Mouse (Mus musculus) embryonic facial prominence, embryonic 12.5 days (tissue): Measurements from ENCODE around the gene Tmem183a. TPM values are rescaled to one million over a fixed set of nuclear protein-coding genes. Genes with fewer than 3 reads are reported as not detected.
A peak's percentile ranks its signal among the peaks of the same experiment; 100 is the strongest.

ENCODE experiments used
- ATAC-seq: fragments of 200-750 bp; cut with Nextera tagmentation; 2 replicates; pipeline ENCODE4 v1.8.0; 2017; ENCODE audit not compliant: insufficient number of reproducible peaks, insufficient read depth, low FRiP score, low TSS enrichment
- H3K27ac ChIP-seq: fragments of 300-500 bp; sonication (generic); 2 replicates; pipeline ENCODE4 v1.5.1; 2016; ENCODE audit warnings: mild to moderate bottlenecking
- H3K27me3 ChIP-seq: fragments of 300-500 bp; sonication (generic); 2 replicates; pipeline ENCODE4 v1.6.1; 2016; ENCODE audit warnings: mild to moderate bottlenecking, moderate library complexity
- H3K36me3 ChIP-seq: fragments of 300-500 bp; sonication (generic); 2 replicates; pipeline ENCODE4 v1.6.1; 2016; ENCODE audit warnings: mild to moderate bottlenecking
- H3K4me1 ChIP-seq: fragments of 300-500 bp; sonication (generic); 2 replicates; pipeline ENCODE4 v1.6.1; 2016
- H3K4me2 ChIP-seq: fragments of 300-500 bp; sonication (generic); replicated peaks from 2 replicates; pipeline ENCODE4 v1.6.1; 2016; ENCODE audit warnings: mild to moderate bottlenecking, moderate library complexity
- H3K4me3 ChIP-seq: fragments of 300-500 bp; sonication (generic); 2 replicates; pipeline ENCODE4 v1.5.1; 2016; ENCODE audit warnings: mild to moderate bottlenecking
- H3K9ac ChIP-seq: fragments of 300-500 bp; sonication (generic); 2 replicates; pipeline ENCODE4 v1.6.1; 2016; ENCODE audit warnings: mild to moderate bottlenecking, moderate library complexity
- H3K9me3 ChIP-seq: fragments of 300-500 bp; sonication (generic); 2 replicates; pipeline ENCODE4 v1.6.1; 2016; ENCODE audit warnings: mild to moderate bottlenecking, moderate library complexity
- WGBS: fragments of 180-500 bp; shearing (Covaris S2); methylation state at CpG from one replicate; pipeline ENCODE4 v1.1.7; 2016; 5-methylcytosine and 5-hydroxymethylcytosine counted together
- polyA plus RNA-seq: library from polyadenylated mRNA; unstranded; fragments of >200 nt; fragmentation: Nextera tagmentation; extraction: Ambion mirVana; gene quantifications from 2 replicates; pipeline ENCODE4 v1.2.1, GENCODE M21; 2016

The Tmem183a gene
- 102 and 105 TPM in 2 replicates for polyA plus RNA-seq

DNA sequence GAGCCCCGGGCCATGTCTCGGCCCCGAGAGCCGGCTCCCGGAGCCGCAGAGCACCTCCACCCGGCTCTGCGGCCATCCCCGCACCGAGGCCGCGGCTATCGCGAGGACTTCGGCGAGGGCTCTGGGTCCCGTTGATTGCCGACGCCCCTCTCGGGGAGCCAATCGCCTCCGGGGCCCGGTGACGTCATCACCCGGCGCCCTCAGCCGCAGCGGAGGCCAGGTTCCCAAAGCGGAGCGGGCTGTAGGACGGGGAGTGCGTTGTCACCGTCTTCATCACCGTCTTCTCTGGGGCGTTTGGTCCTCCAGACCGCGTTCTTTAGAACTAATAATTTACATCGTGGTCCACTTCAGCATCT, at the start of gene Tmem183a:
Tmem183a (minus strand) TSS at position 123 of the 356 bp plus-strand sequence.
- H3K36me3 ChIP-seq = peaks cover 25% of the 10 kb centered on the region
- H3K4me3 ChIP-seq = peak within 1 kb of the TSS; percentile 82
- WGBS = under 1% methylated on average over 38 of the region's 38 CpGs
- H3K9ac ChIP-seq = peak within 1 kb of the TSS; percentile 90
- peak within 1 kb of the TSS; percentile 75 for H3K4me2 ChIP-seq
- peak within 1 kb of the TSS; percentile 72 for H3K27ac ChIP-seq
- no peaks in the 10 kb centered on the region for H3K9me3 ChIP-seq
- H3K27me3 ChIP-seq = no peaks in the 10 kb centered on the region
- ATAC-seq = peak; percentile 96
- H3K4me1 ChIP-seq = peaks cover 10% of the 10 kb centered on the region; the same call in 1 of the 2 replicates

DNA sequence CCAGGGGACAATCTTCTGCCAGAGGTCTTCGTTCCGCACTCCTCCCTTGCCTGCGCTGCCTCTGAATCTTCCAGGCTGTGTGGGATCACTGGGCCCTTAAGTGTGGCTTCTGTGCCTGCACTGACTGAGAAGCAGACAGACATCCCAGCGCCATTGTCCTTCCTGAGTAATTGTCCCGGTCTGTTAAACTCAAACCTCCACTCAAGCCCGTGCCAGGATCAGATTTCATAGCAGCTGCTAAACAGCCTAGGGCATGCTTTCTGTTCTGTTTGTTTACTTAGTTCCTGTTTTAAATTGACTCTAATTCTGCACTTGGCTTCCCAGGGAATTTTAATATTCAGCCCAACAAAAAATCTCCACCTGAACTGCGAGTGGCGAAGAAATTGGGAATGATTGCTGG, 46.3 kb upstream of the Tmem183a start:
- Histone ChIP-seq H3K36me3 (peaks cover 29% of the 10 kb centered on the region), H3K4me1 (peaks cover 12% of the 10 kb centered on the region), H3K27ac (no peak overlapping the region; the same call in 1 of the 2 replicates), H3K4me3 (no peak overlapping the region), H3K27me3 (no peaks in the 10 kb centered on the region), H3K9ac (no peak overlapping the region), H3K4me2 (no peak overlapping the region), H3K9me3 (no peaks in the 10 kb centered on the region)
- no peak for ATAC-seq
- WGBS = 54% methylated on average over 8 of the region's 8 CpGs

GRCm38 (mm10) chr1:134406414-134406771, 44.6 kb upstream of the Tmem183a start:
- H3K27ac ChIP-seq = peak overlapping the region; percentile 72
- WGBS = 38% methylated on average over 8 of the region's 8 CpGs

GRCm38 (mm10) chr1:134405509-134406413, 44.0 kb upstream of the Tmem183a start, which contains the start of gene Cyb5r1:
Cyb5r1 (plus strand) TSS chr1:134405559.
- peak within 1 kb of the TSS; percentile 67 for H3K4me2 ChIP-seq
- H3K27ac ChIP-seq = peak within 1 kb of the TSS; percentile 72
- H3K27me3 ChIP-seq = no peaks in the 10 kb centered on the region
- H3K4me1 ChIP-seq = peaks cover 12% of the 10 kb centered on the region
- WGBS = 1% methylated on average over 43 of the region's 43 CpGs
- H3K9me3 ChIP-seq = no peaks in the 10 kb centered on the region
- peak within 1 kb of the TSS; percentile 82 for H3K9ac ChIP-seq
- peak; percentile 89 for ATAC-seq
- H3K4me3 ChIP-seq = peak within 1 kb of the TSS; percentile 74
- H3K36me3 ChIP-seq = peaks cover 22% of the 10 kb centered on the region

More at GRCm38 (mm10) chr1:134406414-134406771, 44.6 kb upstream of the Tmem183a start:
- H3K4me2 ChIP-seq = peak overlapping the region; percentile 67
- peak overlapping the region; percentile 74 for H3K4me3 ChIP-seq
- no peaks in the 10 kb centered on the region for H3K27me3 ChIP-seq
- 0 out of 2 replicates have a peak, but pooled peaks have one; percentile 8 for ATAC-seq
- H3K9me3 ChIP-seq = no peaks in the 10 kb centered on the region
- H3K9ac ChIP-seq = peak overlapping the region; percentile 82
- H3K4me1 ChIP-seq = peaks cover 12% of the 10 kb centered on the region
- H3K36me3 ChIP-seq = peaks cover 29% of the 10 kb centered on the region

DNA sequence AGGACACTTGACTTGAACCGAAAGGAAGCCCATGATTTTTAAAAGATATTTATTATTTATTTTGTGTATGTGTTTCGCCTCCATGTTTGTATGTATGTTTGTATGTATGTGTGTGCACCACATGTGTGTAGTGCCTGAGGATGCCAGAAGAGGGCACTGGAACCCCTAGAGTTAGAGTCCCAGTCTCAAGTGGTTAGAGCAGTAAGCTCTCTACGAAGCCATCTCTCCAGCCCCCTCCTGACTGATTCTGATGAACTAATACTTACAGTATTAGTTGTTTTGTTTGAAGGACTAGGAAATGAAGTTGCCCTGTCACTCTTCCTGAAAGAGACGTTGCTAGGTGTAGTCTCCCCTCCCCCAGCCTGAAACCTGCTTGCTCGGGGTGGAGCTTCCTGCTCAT, 38.0 kb upstream of the Tmem183a start:
- Histone ChIP-seq H3K9ac (no peak overlapping the region), H3K9me3 (no peaks in the 10 kb centered on the region), H3K36me3 (no peaks in the 10 kb centered on the region), H3K4me1 (no peaks in the 10 kb centered on the region), H3K27me3 (no peaks in the 10 kb centered on the region), H3K27ac (no peak overlapping the region), H3K4me2 (no peak overlapping the region), H3K4me3 (no peak overlapping the region)
- ATAC-seq = no peak
- 52% methylated on average over 5 of the region's 5 CpGs for WGBS

DNA sequence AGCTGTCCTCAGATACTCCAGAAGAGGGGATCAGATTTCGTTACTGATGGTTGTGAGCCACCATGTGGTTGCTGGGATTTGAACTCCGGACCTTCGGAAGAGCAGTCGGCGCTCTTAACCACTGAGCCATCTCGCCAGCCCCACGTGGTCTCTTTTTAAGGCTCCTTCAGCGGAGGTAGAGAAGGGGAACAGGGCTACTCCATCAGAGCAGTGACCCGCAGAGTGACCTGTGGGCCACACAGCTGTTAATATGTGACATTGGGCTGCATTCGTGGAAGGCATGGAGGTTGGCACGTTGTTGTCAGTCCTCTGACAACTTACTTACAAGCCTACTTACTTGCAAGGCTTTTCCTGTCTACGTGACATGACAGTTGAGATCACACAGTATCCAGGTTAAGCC, 36.4 kb upstream of the Tmem183a start:
- Histone ChIP-seq H3K4me3 (no peak overlapping the region), H3K9me3 (no peaks in the 10 kb centered on the region), H3K4me2 (no peak overlapping the region), H3K36me3 (no peaks in the 10 kb centered on the region), H3K9ac (no peak overlapping the region), H3K27me3 (no peaks in the 10 kb centered on the region), H3K27ac (no peak overlapping the region), H3K4me1 (no peaks in the 10 kb centered on the region)
- 87% methylated on average over 12 of the region's 12 CpGs for WGBS
- no peak for ATAC-seq

DNA sequence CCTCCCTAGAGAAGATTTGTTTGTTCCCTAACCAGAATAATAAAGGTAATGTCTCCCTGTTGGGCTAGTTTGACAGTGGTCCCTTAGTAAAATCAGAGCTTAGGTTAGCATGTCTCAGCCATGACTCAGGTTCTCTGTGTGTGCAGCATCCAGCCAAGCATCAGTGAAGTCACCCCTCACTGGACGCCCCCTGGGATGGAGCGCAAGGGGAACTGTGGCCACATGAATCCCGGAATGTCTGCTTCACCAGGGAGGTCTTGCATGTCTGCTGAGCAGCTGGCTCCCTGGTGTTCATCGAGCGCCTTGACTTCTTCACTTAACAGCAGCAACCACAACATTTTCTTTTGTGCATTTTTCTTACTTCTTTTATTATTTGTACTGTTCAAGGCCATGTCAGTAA, 32.0 kb upstream of the Tmem183a start:
- Histone ChIP-seq H3K9ac (no peak overlapping the region), H3K4me3 (no peak overlapping the region), H3K27ac (no peak overlapping the region), H3K9me3 (no peaks in the 10 kb centered on the region), H3K4me2 (no peak overlapping the region), H3K4me1 (no peaks in the 10 kb centered on the region), H3K36me3 (no peaks in the 10 kb centered on the region), H3K27me3 (no peaks in the 10 kb centered on the region)
- no peak for ATAC-seq
- 57% methylated on average over 5 of the region's 5 CpGs for WGBS

- H3K9me3 ChIP-seq = no peaks in the 10 kb centered on the region
- H3K36me3 ChIP-seq = no peaks in the 10 kb centered on the region
- WGBS = 94% methylated on average over 1 of the region's 1 CpGs
These were observed 23.9 kb upstream of the Tmem183a start, which contains the start of gene 4933406M09Rik for GRCm38 (mm10) chr1:134385666-134386065. 4933406M09Rik (plus strand) TSS chr1:134385940.

GRCm38 (mm10) chr1:134385176-134385575, 23.4 kb upstream of the Tmem183a start:
- no peaks in the 10 kb centered on the region; the same call in 1 of the 2 replicates for H3K4me1 ChIP-seq
- H3K36me3 ChIP-seq = no peaks in the 10 kb centered on the region
- H3K27me3 ChIP-seq = no peaks in the 10 kb centered on the region
- H3K9ac ChIP-seq = no peak overlapping the region
- no peaks in the 10 kb centered on the region for H3K9me3 ChIP-seq
- no peak overlapping the region for H3K27ac ChIP-seq
- H3K4me3 ChIP-seq = no peak overlapping the region
- H3K4me2 ChIP-seq = no peak overlapping the region
- ATAC-seq = no peak

More at GRCm38 (mm10) chr1:134385666-134386065, 23.9 kb upstream of the Tmem183a start, which contains the start of gene 4933406M09Rik:
- Histone ChIP-seq H3K4me1 (no peaks in the 10 kb centered on the region; the same call in 1 of the 2 replicates), H3K4me2 (no peak within 1 kb of the TSS), H3K27me3 (no peaks in the 10 kb centered on the region), H3K9ac (no peak within 1 kb of the TSS), H3K27ac (no peak within 1 kb of the TSS), H3K4me3 (no peak within 1 kb of the TSS)
- no peak for ATAC-seq

DNA sequence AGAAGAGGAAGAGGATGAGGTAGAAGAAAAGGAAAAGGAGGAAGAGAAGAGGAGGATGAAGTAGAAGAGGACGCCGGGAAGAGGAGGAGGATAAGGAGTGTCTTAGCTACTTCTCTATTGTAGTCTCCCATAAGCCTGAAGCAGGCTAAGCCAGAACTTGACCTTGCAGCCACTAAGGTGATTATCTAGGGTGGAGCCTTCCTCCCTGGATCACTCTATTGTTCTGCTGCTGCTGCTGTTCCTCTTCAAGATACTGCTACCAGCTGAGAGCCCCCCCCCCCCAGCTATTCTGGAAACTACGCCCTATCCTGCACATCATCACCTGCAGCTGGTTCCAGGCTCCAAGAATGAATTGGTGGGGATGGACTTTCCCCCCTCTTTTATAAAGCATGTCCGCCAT, 22.8 kb upstream of the Tmem183a start:
- WGBS = 86% methylated on average over 4 of the region's 4 CpGs
- no peak overlapping the region for H3K27ac ChIP-seq

DNA sequence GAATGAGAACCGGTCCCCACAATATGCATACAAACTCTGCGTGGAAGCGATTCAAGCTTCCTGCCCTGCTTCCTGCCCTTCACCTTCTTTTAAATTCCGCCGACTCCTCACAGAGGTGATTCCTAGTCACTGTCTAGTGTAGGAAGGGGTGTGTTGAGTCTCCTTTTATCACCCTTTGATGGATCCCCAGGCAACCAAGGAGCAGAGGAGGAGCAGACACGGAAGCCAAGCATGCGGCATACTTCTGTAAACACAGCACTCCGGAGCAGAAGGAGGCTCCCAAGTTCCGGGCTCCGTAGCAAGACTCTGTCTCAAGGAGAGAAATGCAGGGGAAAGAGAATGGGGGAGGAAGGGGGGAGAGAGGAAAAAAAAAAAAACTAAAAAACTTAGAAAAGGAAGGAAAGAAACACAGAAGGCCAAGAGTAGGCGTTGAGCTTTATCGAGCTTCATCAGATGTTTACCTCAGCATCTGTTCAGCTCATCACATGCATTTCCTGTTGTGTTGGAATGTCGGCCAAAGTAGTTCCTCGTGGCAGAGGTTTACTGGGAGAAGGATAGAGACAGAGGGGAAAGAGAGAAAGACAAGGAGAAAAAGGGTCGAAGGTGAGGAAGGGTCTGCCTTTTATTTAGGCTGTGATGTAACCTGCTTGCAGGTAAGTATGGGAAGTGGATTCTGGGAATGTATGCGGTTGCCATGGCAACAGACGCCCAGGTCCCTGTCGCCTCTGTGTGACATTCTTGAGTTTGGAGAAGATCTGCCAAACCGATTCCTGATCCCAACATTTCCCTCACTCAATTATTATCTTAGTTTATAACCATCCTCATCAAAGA, 20.2 kb upstream of the Tmem183a start:
- H3K4me1 ChIP-seq = no peaks in the 10 kb centered on the region; the same call in 1 of the 2 replicates
- WGBS = 10% methylated on average over 19 of the region's 19 CpGs
- H3K9ac ChIP-seq = peak overlapping the region; percentile 44
- H3K27ac ChIP-seq = no peak overlapping the region
- peak overlapping the region; percentile 47 for H3K4me2 ChIP-seq
- no peaks in the 10 kb centered on the region for H3K9me3 ChIP-seq
- no peak for ATAC-seq
- H3K4me3 ChIP-seq = peak overlapping the region; percentile 25
- no peaks in the 10 kb centered on the region for H3K27me3 ChIP-seq
- H3K36me3 ChIP-seq = no peaks in the 10 kb centered on the region

More for the DNA sequence above, 22.8 kb upstream of the Tmem183a start:
- no peak overlapping the region for H3K4me3 ChIP-seq
- H3K4me2 ChIP-seq = no peak overlapping the region
- H3K9me3 ChIP-seq = no peaks in the 10 kb centered on the region
- no peaks in the 10 kb centered on the region; the same call in 1 of the 2 replicates for H3K4me1 ChIP-seq
- no peaks in the 10 kb centered on the region for H3K27me3 ChIP-seq
- no peak for ATAC-seq
- no peaks in the 10 kb centered on the region for H3K36me3 ChIP-seq
- H3K9ac ChIP-seq = no peak overlapping the region
